Mouse (Mus musculus) myocyte (in vitro differentiated cells): Measurements from ENCODE around the gene Shbg. TPM values are rescaled to one million over a fixed set of nuclear protein-coding genes. Genes with fewer than 3 reads are reported as not detected.

Experiments used
- H3K27me3 ChIP-seq: one replicate; pipeline ENCODE4 v1.6.1; 2011; ENCODE audit not compliant: control insufficient read depth, insufficient read depth, insufficient read length
- H3K36me3 ChIP-seq: one replicate; pipeline ENCODE4 v1.6.1; 2011; ENCODE audit not compliant: control insufficient read depth, insufficient read depth
- H3K4me2 ChIP-seq: one replicate; pipeline ENCODE4 v1.6.1; 2011; ENCODE audit warnings: low read depth, control low read depth
- H3K4me3 ChIP-seq: one replicate; pipeline ENCODE4 v1.5.1; 2011; ENCODE audit warnings: mild to moderate bottlenecking, control low read depth, moderate library complexity
- H3K79me2 ChIP-seq: one replicate; pipeline ENCODE4 v1.6.1; 2011; ENCODE audit not compliant: control insufficient read depth, insufficient read depth
- H3ac ChIP-seq: one replicate; pipeline ENCODE4 v1.6.1; 2011; ENCODE audit not compliant: control insufficient read depth, insufficient read length
- CEBPB ChIP-seq: IDR thresholded peaks from 2 replicates; pipeline ENCODE4 v1.6.1; 2011; ENCODE audit warnings: mild to moderate bottlenecking, moderate library complexity; ENCODE audit not compliant: poor library complexity, insufficient read depth, severe bottlenecking
- E2F4 ChIP-seq: IDR thresholded peaks from one replicate; pipeline ENCODE4 v1.6.1; 2011; ENCODE audit warnings: mild to moderate bottlenecking, control low read depth, moderate library complexity; ENCODE audit not compliant: insufficient read depth
- MAX ChIP-seq: IDR thresholded peaks from one replicate; pipeline ENCODE4 v1.6.1; 2011; ENCODE audit warnings: low read depth, mild to moderate bottlenecking, control low read depth
- MYOD1 ChIP-seq, 3 experiments: IDR thresholded peaks; one replicate each; pipeline ENCODE4 v1.6.1; 2011; ENCODE audit warnings: control low read depth in 2 of 3, low read depth in 2 of 3, mild to moderate bottlenecking in 2 of 3, moderate library complexity in 1 of 3; ENCODE audit not compliant: insufficient read length in 2 of 3, control insufficient read depth in 1 of 3
- MYOG ChIP-seq, 3 experiments: IDR thresholded peaks; one replicate each; pipeline ENCODE4 v1.6.1; 2011; ENCODE audit warnings: control low read depth in 2 of 3, low read depth in 2 of 3, mild to moderate bottlenecking in 2 of 3; ENCODE audit not compliant: insufficient read length in 2 of 3, control insufficient read depth in 1 of 3, insufficient read depth in 1 of 3
- POLR2A ChIP-seq: IDR thresholded peaks from one replicate; pipeline ENCODE4 v1.6.1; 2011; ENCODE audit warnings: low read depth, mild to moderate bottlenecking, control low read depth, moderate library complexity; ENCODE audit not compliant: insufficient read length
- POLR2AphosphoS2 ChIP-seq: IDR thresholded peaks from one replicate; pipeline ENCODE4 v1.6.1; 2011; ENCODE audit warnings: low read depth, control low read depth; ENCODE audit not compliant: insufficient read length
- REST ChIP-seq: IDR thresholded peaks from one replicate; pipeline ENCODE4 v1.6.1; 2011; ENCODE audit warnings: mild to moderate bottlenecking, control low read depth, moderate library complexity; ENCODE audit not compliant: insufficient read depth, insufficient read length
- SRF ChIP-seq: IDR thresholded peaks from one replicate; pipeline ENCODE4 v1.6.1; 2011; ENCODE audit warnings: low read depth; ENCODE audit not compliant: control insufficient read depth, insufficient read length
- TCF12 ChIP-seq: IDR thresholded peaks from one replicate; pipeline ENCODE4 v1.6.1; 2011; ENCODE audit warnings: mild to moderate bottlenecking, control low read depth; ENCODE audit not compliant: poor library complexity, insufficient read depth, severe bottlenecking
- TCF3 ChIP-seq: IDR thresholded peaks from one replicate; pipeline ENCODE4 v1.6.1; 2011; ENCODE audit warnings: low read depth, control low read depth; ENCODE audit not compliant: insufficient read length
- USF1 ChIP-seq: IDR thresholded peaks from one replicate; pipeline ENCODE4 v1.6.1; 2011; ENCODE audit warnings: low read depth, mild to moderate bottlenecking, control low read depth, moderate library complexity
- polyA plus RNA-seq: library from polyadenylated mRNA; unstranded; fragments of >200 nt; fragmentation: generic; extraction: Trizol; gene quantifications from one replicate; pipeline ENCODE4 v1.2.1, GENCODE M21; 2012; ENCODE audit warnings: missing spikeins

Shbg gene
- polyA plus RNA-seq: 0.05 TPM

GRCm38 (mm10) chr11:69617805-69618204, at the start of gene Shbg:
Gene Shbg, minus strand, starts transcription at chr11:69617905.
- Histone ChIP-seq H3K4me3 (no peak within 1 kb of the TSS), H3ac (no peak within 1 kb of the TSS), H3K36me3 (no peaks in the 10 kb centered on the region), H3K4me2 (no peak within 1 kb of the TSS), H3K27me3 (peaks cover 7% of the 10 kb centered on the region), H3K79me2 (no peaks in the 10 kb centered on the region)
- TF ChIP-seq POLR2A (no peak), CEBPB (no peak), MAX (no peak), POLR2AphosphoS2 (no peak), TCF3 (no peak), USF1 (no peak), MYOD1 (IDR thresholded peaks at IDR 0.05; ENCODE audit: control insufficient read depth in 1 of 3, insufficient read length in 2 of 3, low read depth in 2 of 3) (no peak), E2F4 (no peak), SRF (no peak), MYOG (IDR thresholded peaks at IDR 0.05; ENCODE audit: control insufficient read depth in 1 of 3, insufficient read depth in 1 of 3, insufficient read length in 2 of 3, low read depth in 2 of 3) (no peak), REST (no peak), TCF12 (no peak)

- H3K27me3 ChIP-seq: no peaks in the 10 kb centered on the region
- peaks cover 53% of the 10 kb centered on the region for H3K36me3 ChIP-seq
- no peak overlapping the region for H3ac ChIP-seq
- H3K79me2 ChIP-seq: peaks cover 33% of the 10 kb centered on the region
- H3K4me3 ChIP-seq: no peak overlapping the region
- TF ChIP-seq TCF12: no peak
- TF ChIP-seq TCF3: no peak
- no peak overlapping the region for H3K4me2 ChIP-seq
Measured at GRCm38 (mm10) chr11:69666665-69667005, 48.9 kb upstream of the Shbg start.

- H3ac ChIP-seq: no peak within 1 kb of the TSS
- H3K4me3 ChIP-seq: no peak within 1 kb of the TSS
- H3K36me3 ChIP-seq: peaks cover 53% of the 10 kb centered on the region
- H3K79me2 ChIP-seq: peaks cover 35% of the 10 kb centered on the region
- no peaks in the 10 kb centered on the region for H3K27me3 ChIP-seq
- TF ChIP-seq TCF12: no peak
- peak; percentile 11 for TF ChIP-seq POLR2A
- peak; percentile 81 for TF ChIP-seq POLR2AphosphoS2
- H3K4me2 ChIP-seq: no peak within 1 kb of the TSS
Measured at GRCm38 (mm10) chr11:69665961-69666664, 48.4 kb upstream of the Shbg start, which contains the start of gene Cd68. Gene Cd68, minus strand, starts transcription at chr11:69666153.

GRCm38 (mm10) chr11:69665457-69665960, 47.8 kb upstream of the Shbg start:
- Histone ChIP-seq H3K36me3 (peaks cover 48% of the 10 kb centered on the region), H3K4me3 (no peak overlapping the region), H3K27me3 (no peaks in the 10 kb centered on the region), H3K79me2 (peaks cover 35% of the 10 kb centered on the region), H3K4me2 (no peak overlapping the region), H3ac (no peak overlapping the region)
- TF ChIP-seq CEBPB: no peak
- TF ChIP-seq USF1: no peak
- no peak for TF ChIP-seq TCF12
- TF ChIP-seq MYOG (IDR thresholded peaks at IDR 0.05; ENCODE audit: control insufficient read depth in 1 of 3, insufficient read depth in 1 of 3, insufficient read length in 2 of 3, low read depth in 2 of 3): no peak
- TF ChIP-seq MAX: no peak
- TF ChIP-seq MYOD1 (IDR thresholded peaks at IDR 0.05; ENCODE audit: control insufficient read depth in 1 of 3, insufficient read length in 2 of 3, low read depth in 2 of 3): no peak
- peak; percentile 99 for TF ChIP-seq POLR2AphosphoS2
- no peak for TF ChIP-seq TCF3
- TF ChIP-seq REST: no peak
- TF ChIP-seq POLR2A: peak; percentile 58
- TF ChIP-seq SRF: no peak
- TF ChIP-seq E2F4: no peak

GRCm38 (mm10) chr11:69664841-69665240, 47.1 kb upstream of the Shbg start:
- Histone ChIP-seq H3K4me3 (no peak overlapping the region), H3K36me3 (peaks cover 41% of the 10 kb centered on the region), H3ac (no peak overlapping the region), H3K4me2 (no peak overlapping the region), H3K79me2 (peaks cover 35% of the 10 kb centered on the region), H3K27me3 (no peaks in the 10 kb centered on the region)
- TF ChIP-seq USF1 (no peak), POLR2A (no peak), CEBPB (no peak), TCF12 (no peak), POLR2AphosphoS2 (no peak), E2F4 (no peak), MYOG (IDR thresholded peaks at IDR 0.05; ENCODE audit: control insufficient read depth in 1 of 3, insufficient read depth in 1 of 3, insufficient read length in 2 of 3, low read depth in 2 of 3) (no peak), REST (no peak), MAX (no peak), SRF (no peak)
